Mouse (Mus musculus): ENCODE data around the gene Mroh8. TPM values are rescaled to one million over a fixed set of nuclear protein-coding genes. Genes with fewer than 3 reads are reported as not detected.

The Mroh8 gene
- polyA plus RNA-seq (2014; fragmentation: Nextera tagmentation; extraction: Ambion mirVana) = 0.43 and 0.68 TPM in 2 replicates

DNA sequence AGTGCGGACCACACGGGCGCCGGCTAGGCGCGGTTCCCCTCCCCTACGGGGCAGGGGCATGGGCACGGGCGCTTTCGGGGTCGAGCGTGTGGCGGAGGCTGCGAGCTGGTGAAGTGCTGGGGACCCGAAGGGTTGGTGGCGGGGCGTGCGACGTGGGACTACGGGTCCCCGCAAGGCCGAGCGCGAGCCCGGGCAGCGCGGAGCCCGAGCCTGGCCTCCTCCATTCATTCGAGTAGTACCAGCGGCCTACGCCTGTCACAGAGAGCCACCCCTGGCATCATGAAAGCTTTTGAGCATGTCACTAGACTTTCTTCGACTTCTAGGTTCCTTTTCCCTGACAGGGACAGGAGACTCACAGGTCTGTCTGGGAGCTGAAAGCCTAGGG is at the start of gene Mroh8:
Gene Mroh8, minus strand, starts transcription at position 134 of the 385 bp plus-strand sequence.
- peak; percentile 65 for ATAC-seq (ENCODE audit: low FRiP score)
- WGBS = 0% methylated on average over 23 of the region's 32 CpGs

DNA sequence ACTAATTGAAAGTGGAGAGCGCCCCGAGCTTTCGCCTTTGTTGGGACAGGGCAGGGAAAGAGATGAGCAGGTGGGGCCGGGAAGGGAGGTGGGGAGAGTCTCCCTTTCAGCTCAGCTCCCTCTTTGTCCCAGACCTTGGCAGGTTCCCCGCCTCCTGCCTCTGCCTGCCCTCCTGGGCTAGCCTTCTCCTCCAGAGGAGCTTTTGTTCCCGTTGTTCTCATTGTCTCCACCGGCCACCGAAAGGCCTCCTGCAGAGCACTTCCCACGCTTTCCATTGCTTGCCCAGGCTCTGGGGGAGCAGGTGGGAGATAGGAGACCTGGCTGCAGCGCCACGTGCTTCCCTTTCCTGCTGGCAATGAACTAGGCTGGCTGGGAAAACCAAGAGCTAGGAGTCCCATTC is 49.2 kb upstream of the Mroh8 start:
- Histone ChIP-seq H3K4me2 (no peak overlapping the region), H3K4me3 (ENCODE audit: low read depth, low read length) (no peak overlapping the region), H3K9me3 (ENCODE audit: control insufficient read depth, low read length) (no peaks in the 10 kb centered on the region), H3K27me3 (ENCODE audit: control insufficient read depth, insufficient read depth, low read length) (no peaks in the 10 kb centered on the region), H3K27ac (ENCODE audit: low read depth, low read length) (peak overlapping the region; percentile 67), H3K36me3 (ENCODE audit: control insufficient read depth, insufficient read depth, low read length) (peaks cover 3% of the 10 kb centered on the region), H3K4me1 (ENCODE audit: control insufficient read depth, insufficient read depth, low read length) (peaks cover 20% of the 10 kb centered on the region), H3K9ac (ENCODE audit: low read length) (peak overlapping the region; percentile 14)
- WGBS = 5% methylated on average over 11 of the region's 11 CpGs
- DNase-seq (ENCODE audit: low spot score, missing footprints) = peak; percentile 93
- peak; percentile 73 for ATAC-seq (ENCODE audit: low FRiP score)

More for the DNA sequence above, at the start of gene Mroh8:
- Histone ChIP-seq H3K36me3 (ENCODE audit: control insufficient read depth, insufficient read depth, low read length) (peaks cover 7% of the 10 kb centered on the region), H3K9ac (ENCODE audit: low read length) (peak within 1 kb of the TSS; percentile 96), H3K27me3 (ENCODE audit: control insufficient read depth, insufficient read depth, low read length) (no peaks in the 10 kb centered on the region), H3K4me1 (ENCODE audit: control insufficient read depth, insufficient read depth, low read length) (peaks cover 14% of the 10 kb centered on the region), H3K9me3 (ENCODE audit: control insufficient read depth, low read length) (no peaks in the 10 kb centered on the region), H3K4me3 (ENCODE audit: low read depth, low read length) (peak within 1 kb of the TSS; percentile 99), H3K27ac (ENCODE audit: low read depth, low read length) (peak within 1 kb of the TSS; percentile 90), H3K4me2 (peak within 1 kb of the TSS; percentile 67)
- peak; percentile 95 for DNase-seq (ENCODE audit: low spot score, missing footprints)

DNA sequence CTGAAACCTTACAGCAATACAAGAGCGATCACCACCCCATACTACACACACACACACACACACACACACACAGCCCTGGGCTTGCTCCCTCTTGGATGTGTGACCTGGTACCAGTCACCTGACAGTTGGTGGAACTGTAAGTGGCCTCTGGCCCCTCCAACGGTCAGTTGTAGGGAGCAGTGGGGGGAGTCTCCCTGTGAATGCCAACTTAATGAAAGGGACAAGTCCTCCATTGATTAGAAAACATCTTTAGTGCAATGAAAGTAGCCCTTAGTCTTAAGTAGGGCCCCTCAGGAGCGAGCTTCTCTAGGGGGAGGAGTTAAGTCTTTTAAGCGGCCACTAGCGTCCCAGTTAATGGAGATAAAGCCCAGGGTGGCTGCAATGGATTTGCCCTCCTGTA is 48.8 kb upstream of the Mroh8 start:
- WGBS = 14% methylated on average over 5 of the region's 5 CpGs
- DNase-seq (ENCODE audit: low spot score, missing footprints) = peak; percentile 91
- peak; percentile 69 for ATAC-seq (ENCODE audit: low FRiP score)
- H3K4me1 ChIP-seq (ENCODE audit: control insufficient read depth, insufficient read depth, low read length) = peaks cover 20% of the 10 kb centered on the region
- H3K4me3 ChIP-seq (ENCODE audit: low read depth, low read length) = no peak overlapping the region
- peak overlapping the region; percentile 67 for H3K27ac ChIP-seq (ENCODE audit: low read depth, low read length)
- H3K9ac ChIP-seq (ENCODE audit: low read length) = peak overlapping the region; percentile 14
- H3K9me3 ChIP-seq (ENCODE audit: control insufficient read depth, low read length) = no peaks in the 10 kb centered on the region
- H3K27me3 ChIP-seq (ENCODE audit: control insufficient read depth, insufficient read depth, low read length) = no peaks in the 10 kb centered on the region
- no peak overlapping the region for H3K4me2 ChIP-seq
- peaks cover 5% of the 10 kb centered on the region for H3K36me3 ChIP-seq (ENCODE audit: control insufficient read depth, insufficient read depth, low read length)

DNA sequence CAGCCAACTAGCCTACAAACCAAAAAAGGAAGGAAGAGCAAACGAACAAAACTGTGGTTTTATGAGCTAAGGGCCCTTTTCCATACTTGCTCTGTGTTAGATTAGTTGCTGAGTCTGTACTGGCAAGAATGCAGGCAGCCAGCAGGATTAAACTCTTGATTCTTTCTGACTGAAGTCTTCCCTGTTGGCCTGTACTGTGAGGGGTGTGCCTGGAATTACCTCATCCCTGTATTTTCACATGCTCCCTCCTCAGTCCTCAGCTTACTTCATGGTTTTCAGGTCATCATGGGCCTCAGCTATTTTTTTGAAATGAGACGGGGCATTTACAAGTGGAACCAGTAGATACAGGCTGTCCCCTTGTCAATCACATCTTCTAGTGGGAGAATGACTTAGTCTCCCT is 45.9 kb upstream of the Mroh8 start:
- no peak for ATAC-seq (ENCODE audit: low FRiP score)
- Histone ChIP-seq H3K27me3 (ENCODE audit: control insufficient read depth, insufficient read depth, low read length) (no peaks in the 10 kb centered on the region), H3K4me2 (no peak overlapping the region), H3K27ac (ENCODE audit: low read depth, low read length) (no peak overlapping the region), H3K4me3 (ENCODE audit: low read depth, low read length) (no peak overlapping the region), H3K4me1 (ENCODE audit: control insufficient read depth, insufficient read depth, low read length) (peaks cover 17% of the 10 kb centered on the region), H3K9me3 (ENCODE audit: control insufficient read depth, low read length) (no peaks in the 10 kb centered on the region), H3K9ac (ENCODE audit: low read length) (no peak overlapping the region), H3K36me3 (ENCODE audit: control insufficient read depth, insufficient read depth, low read length) (peaks cover 19% of the 10 kb centered on the region)
- 84% methylated on average over 2 of the region's 2 CpGs for WGBS
- no peak for DNase-seq (ENCODE audit: low spot score, missing footprints)

DNA sequence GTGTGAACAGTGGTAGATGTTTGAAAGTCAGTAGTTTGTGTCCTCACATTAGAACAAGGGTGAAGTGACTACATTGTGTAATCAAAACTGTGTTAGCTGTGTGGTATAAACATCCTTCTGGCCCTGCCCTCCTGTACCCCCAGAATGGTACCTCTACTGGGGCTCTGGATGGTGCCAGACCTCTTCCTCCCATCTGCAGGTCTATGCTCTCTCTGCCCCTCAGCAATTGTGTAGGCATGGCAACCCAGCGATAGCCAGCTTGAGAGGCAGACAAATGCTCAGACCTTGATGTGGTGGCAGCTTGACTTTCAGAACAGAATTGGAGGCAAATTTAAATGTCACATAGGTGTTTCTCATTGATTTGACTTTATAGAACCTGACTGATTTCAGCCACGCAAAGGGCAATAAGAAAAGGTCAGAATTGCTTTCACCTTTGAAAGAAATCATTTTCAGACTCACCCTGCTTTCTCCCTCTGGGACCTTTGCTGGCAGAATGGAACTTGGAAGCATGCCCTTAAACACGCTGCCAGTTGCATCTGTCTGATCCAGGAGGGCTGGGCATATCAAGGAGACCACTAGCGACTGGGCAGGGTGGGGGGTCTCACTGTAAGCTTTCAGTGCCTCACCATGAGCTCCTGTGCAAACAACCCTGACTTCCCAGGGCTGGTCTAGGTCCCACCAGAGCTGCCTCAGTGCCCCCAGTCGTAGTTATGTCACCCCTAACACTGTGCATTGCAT is 42.8 kb upstream of the Mroh8 start:
- Histone ChIP-seq H3K4me3 (ENCODE audit: low read depth, low read length) (no peak overlapping the region), H3K27ac (ENCODE audit: low read depth, low read length) (no peak overlapping the region), H3K4me2 (no peak overlapping the region), H3K9ac (ENCODE audit: low read length) (no peak overlapping the region), H3K27me3 (ENCODE audit: control insufficient read depth, insufficient read depth, low read length) (no peaks in the 10 kb centered on the region), H3K4me1 (ENCODE audit: control insufficient read depth, insufficient read depth, low read length) (no peaks in the 10 kb centered on the region; the same call in 1 of the 2 replicates), H3K9me3 (ENCODE audit: control insufficient read depth, low read length) (no peaks in the 10 kb centered on the region), H3K36me3 (ENCODE audit: control insufficient read depth, insufficient read depth, low read length) (peaks cover 36% of the 10 kb centered on the region)
- ATAC-seq (ENCODE audit: low FRiP score) = no peak
- no peak for DNase-seq (ENCODE audit: low spot score, missing footprints)
- 94% methylated on average over 5 of the region's 5 CpGs for WGBS

DNA sequence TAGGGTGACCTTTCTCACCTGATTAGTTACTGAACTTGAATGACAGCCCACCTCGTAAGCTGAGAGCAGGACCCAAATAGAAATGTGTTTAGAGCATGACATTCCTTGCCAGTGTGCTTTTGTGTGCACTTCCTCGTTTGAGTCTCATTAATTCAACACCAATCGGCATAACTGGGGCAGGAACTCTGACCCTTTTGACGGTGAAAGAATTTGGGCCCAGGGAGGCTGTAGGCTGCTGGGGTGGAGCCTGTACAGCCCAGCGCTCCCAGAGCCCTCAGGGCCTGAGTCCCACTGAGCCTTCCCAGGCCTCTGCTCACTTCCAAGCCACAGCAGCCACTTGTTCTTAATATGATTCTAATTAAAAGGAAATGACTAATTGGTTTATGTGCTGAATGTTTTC is 41.5 kb upstream of the Mroh8 start:
- Histone ChIP-seq H3K36me3 (ENCODE audit: control insufficient read depth, insufficient read depth, low read length) (peaks cover 36% of the 10 kb centered on the region), H3K27ac (ENCODE audit: low read depth, low read length) (no peak overlapping the region)

DNA sequence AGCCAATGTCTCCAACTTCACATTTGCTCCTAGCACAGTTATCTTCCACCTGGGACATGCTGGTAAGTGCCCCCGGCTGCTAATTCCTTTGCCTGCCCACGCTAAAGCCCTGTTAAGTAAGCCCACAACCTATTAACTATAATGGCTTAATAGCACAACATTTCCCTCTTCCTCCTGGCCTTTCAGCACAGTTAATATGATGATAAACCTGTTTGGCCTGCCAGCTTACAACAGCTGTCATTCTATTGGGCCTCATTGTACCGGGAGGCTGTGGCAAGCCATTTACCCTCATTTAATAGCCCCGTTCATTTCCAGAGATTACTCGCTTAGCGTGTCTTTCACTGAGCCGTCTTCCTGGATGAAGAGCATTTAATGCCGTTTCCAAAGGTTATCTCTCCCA is 40.8 kb upstream of the Mroh8 start:
- peaks cover 41% of the 10 kb centered on the region for H3K36me3 ChIP-seq (ENCODE audit: control insufficient read depth, insufficient read depth, low read length)
- no peak for ATAC-seq (ENCODE audit: low FRiP score)

More for the DNA sequence above, 41.5 kb upstream of the Mroh8 start:
- ATAC-seq (ENCODE audit: low FRiP score) = no peak
- Histone ChIP-seq H3K9ac (ENCODE audit: low read length) (no peak overlapping the region), H3K27me3 (ENCODE audit: control insufficient read depth, insufficient read depth, low read length) (no peaks in the 10 kb centered on the region), H3K4me2 (no peak overlapping the region), H3K9me3 (ENCODE audit: control insufficient read depth, low read length) (no peaks in the 10 kb centered on the region), H3K4me3 (ENCODE audit: low read depth, low read length) (no peak overlapping the region), H3K4me1 (ENCODE audit: control insufficient read depth, insufficient read depth, low read length) (no peaks in the 10 kb centered on the region)
- DNase-seq (ENCODE audit: low spot score, missing footprints) = no peak
- WGBS = 59% methylated on average over 5 of the region's 5 CpGs

DNA sequence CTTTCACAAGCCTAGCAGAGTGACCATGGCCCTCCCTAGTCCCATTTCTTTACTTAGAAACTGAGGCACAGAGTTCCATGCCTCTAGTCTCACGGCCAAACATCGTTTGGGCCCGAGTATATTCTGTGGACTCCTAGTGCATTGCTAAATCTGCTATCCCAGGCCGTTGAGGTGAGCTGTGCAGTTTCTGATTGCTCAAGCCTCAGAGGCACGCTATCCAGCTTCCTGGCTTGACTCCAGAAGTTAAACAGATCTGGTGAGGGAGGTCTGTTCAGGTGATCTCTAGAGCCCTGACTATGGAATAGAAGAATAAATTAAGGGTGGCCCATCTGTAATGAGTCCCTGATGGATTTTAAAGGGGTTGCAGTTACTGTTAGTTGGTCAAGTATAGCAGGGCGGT is 37.9 kb upstream of the Mroh8 start:
- Histone ChIP-seq H3K27ac (ENCODE audit: low read depth, low read length) (no peak overlapping the region), H3K4me2 (no peak overlapping the region), H3K9me3 (ENCODE audit: control insufficient read depth, low read length) (no peaks in the 10 kb centered on the region), H3K36me3 (ENCODE audit: control insufficient read depth, insufficient read depth, low read length) (peaks cover 50% of the 10 kb centered on the region), H3K4me3 (ENCODE audit: low read depth, low read length) (no peak overlapping the region), H3K27me3 (ENCODE audit: control insufficient read depth, insufficient read depth, low read length) (no peaks in the 10 kb centered on the region), H3K9ac (ENCODE audit: low read length) (no peak overlapping the region), H3K4me1 (ENCODE audit: control insufficient read depth, insufficient read depth, low read length) (no peaks in the 10 kb centered on the region)
- DNase-seq (ENCODE audit: low spot score, missing footprints) (no peak), ATAC-seq (ENCODE audit: low FRiP score) (no peak)
- 96% methylated on average over 6 of the region's 6 CpGs for WGBS

More for the DNA sequence above, 40.8 kb upstream of the Mroh8 start:
- H3K4me1 ChIP-seq (ENCODE audit: control insufficient read depth, insufficient read depth, low read length) = no peaks in the 10 kb centered on the region
- H3K27ac ChIP-seq (ENCODE audit: low read depth, low read length) = no peak overlapping the region
- no peak overlapping the region for H3K4me2 ChIP-seq
- 87% methylated on average over 8 of the region's 8 CpGs for WGBS
- no peaks in the 10 kb centered on the region for H3K9me3 ChIP-seq (ENCODE audit: control insufficient read depth, low read length)
- no peaks in the 10 kb centered on the region for H3K27me3 ChIP-seq (ENCODE audit: control insufficient read depth, insufficient read depth, low read length)
- H3K4me3 ChIP-seq (ENCODE audit: low read depth, low read length) = no peak overlapping the region
- no peak for DNase-seq (ENCODE audit: low spot score, missing footprints)
- no peak overlapping the region for H3K9ac ChIP-seq (ENCODE audit: low read length)

DNA sequence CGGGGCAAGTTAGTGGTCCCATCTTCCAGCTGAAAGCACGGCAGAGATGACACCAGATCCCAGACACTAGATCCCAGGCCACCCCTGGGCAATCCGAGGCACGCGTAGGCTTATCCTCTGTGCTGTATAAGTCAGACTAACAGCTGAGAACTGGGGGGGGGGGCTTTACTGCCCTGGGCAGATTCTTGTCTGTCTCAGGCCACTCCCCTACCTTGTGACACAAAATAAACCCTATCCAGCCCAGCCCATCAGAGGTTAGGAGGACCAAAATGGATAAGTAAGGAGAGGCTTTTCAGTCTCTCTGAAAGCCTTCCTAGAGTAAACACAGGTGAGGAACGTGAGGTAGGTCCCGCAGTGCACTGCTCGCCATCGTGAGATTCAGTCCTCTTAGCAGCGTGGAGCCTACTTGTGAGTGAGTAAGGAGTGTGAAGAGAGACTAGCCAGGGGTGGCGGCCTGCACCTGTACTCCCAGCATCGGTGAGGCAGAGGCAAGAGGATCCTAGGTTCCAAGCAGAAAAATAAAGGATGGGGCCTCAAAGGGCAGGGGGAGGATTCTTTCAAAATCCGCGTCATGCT is 37.1 kb upstream of the Mroh8 start:
- Histone ChIP-seq H3K9ac (ENCODE audit: low read length) (no peak overlapping the region), H3K36me3 (ENCODE audit: control insufficient read depth, insufficient read depth, low read length) (peaks cover 46% of the 10 kb centered on the region), H3K27me3 (ENCODE audit: control insufficient read depth, insufficient read depth, low read length) (no peaks in the 10 kb centered on the region), H3K4me1 (ENCODE audit: control insufficient read depth, insufficient read depth, low read length) (no peaks in the 10 kb centered on the region), H3K27ac (ENCODE audit: low read depth, low read length) (no peak overlapping the region), H3K4me2 (no peak overlapping the region), H3K9me3 (ENCODE audit: control insufficient read depth, low read length) (no peaks in the 10 kb centered on the region), H3K4me3 (ENCODE audit: low read depth, low read length) (no peak overlapping the region)
- ATAC-seq (ENCODE audit: low FRiP score) = no peak
- DNase-seq (ENCODE audit: low spot score, missing footprints) = no peak
- WGBS = 89% methylated on average over 14 of the region's 14 CpGs

All from midbrain, embryonic 11.5 days (tissue).